Mouse (Mus musculus) heart, embryonic 15.5 days (tissue): Measurements from ENCODE around the gene Rai1. TPM values are rescaled to one million over a fixed set of nuclear protein-coding genes. Genes with fewer than 3 reads are reported as not detected.

Experiments used
- ATAC-seq: fragments of 200-750 bp; cut with Nextera tagmentation; replicated peaks from 2 replicates; pipeline ENCODE4 v1.8.0; 2017; ENCODE audit warnings: low read depth, moderate TSS enrichment; ENCODE audit not compliant: insufficient number of reproducible peaks, insufficient read depth, low FRiP score
- H3K27ac ChIP-seq: fragments of 300-500 bp; sonication (generic); 2 replicates; pipeline ENCODE4 v1.5.1; 2015; ENCODE audit warnings: mild to moderate bottlenecking, inconsistent platforms
- H3K27me3 ChIP-seq: fragments of 300-500 bp; sonication (generic); 2 replicates; pipeline ENCODE4 v1.6.1; 2015; ENCODE audit warnings: inconsistent platforms
- H3K36me3 ChIP-seq: fragments of 300-500 bp; sonication (generic); 2 replicates; pipeline ENCODE4 v1.6.1; 2015; ENCODE audit warnings: mild to moderate bottlenecking, inconsistent platforms
- H3K4me1 ChIP-seq: fragments of 300-500 bp; sonication (generic); replicated peaks from 2 replicates; pipeline ENCODE4 v1.6.1; 2015; ENCODE audit warnings: inconsistent platforms
- H3K4me2 ChIP-seq: fragments of 300-500 bp; sonication (generic); 2 replicates; pipeline ENCODE4 v1.6.1; 2015; ENCODE audit warnings: inconsistent platforms, mild to moderate bottlenecking, moderate library complexity
- H3K4me3 ChIP-seq: fragments of 300-500 bp; sonication (generic); 2 replicates; pipeline ENCODE4 v1.5.1; 2015; ENCODE audit warnings: mild to moderate bottlenecking, inconsistent platforms
- H3K9ac ChIP-seq: fragments of 300-500 bp; sonication (generic); 2 replicates; pipeline ENCODE4 v1.6.1; 2015; ENCODE audit warnings: mild to moderate bottlenecking, inconsistent platforms
- H3K9me3 ChIP-seq: fragments of 300-500 bp; sonication (generic); replicated peaks from 2 replicates; pipeline ENCODE4 v1.6.1; 2016; ENCODE audit warnings: inconsistent platforms
- whole genome bisulfite sequencing: fragments of 180-500 bp; shearing (Covaris S2); methylation state at CpG from one replicate; pipeline ENCODE4 v1.1.7; 2015; ENCODE audit warnings: mixed read lengths; 5-methylcytosine and 5-hydroxymethylcytosine counted together
- polyA plus RNA-seq: library from polyadenylated mRNA; unstranded; fragments of >200 nt; fragmentation: Nextera tagmentation; extraction: Ambion mirVana; gene quantifications from 2 replicates; pipeline ENCODE4 v1.2.1, GENCODE M21; 2015

Gene Rai1
- polyA plus RNA-seq, 1 experiment from 2014 or later = 12.8 TPM

- H3K4me1 ChIP-seq = no peaks in the 10 kb centered on the region
- H3K36me3 ChIP-seq = no peaks in the 10 kb centered on the region
- H3K9ac ChIP-seq = no peak overlapping the region
- H3K4me3 ChIP-seq = no peak overlapping the region
- no peak overlapping the region for H3K27ac ChIP-seq
- H3K9me3 ChIP-seq = no peaks in the 10 kb centered on the region
- no peak overlapping the region for H3K4me2 ChIP-seq
- H3K27me3 ChIP-seq = no peaks in the 10 kb centered on the region
- ATAC-seq = no peak
- 51% methylated on average over 15 of the region's 15 CpGs for WGBS
Observed at GRCm38 (mm10) chr11:60073936-60074502, 30.8 kb upstream of the Rai1 start.

DNA sequence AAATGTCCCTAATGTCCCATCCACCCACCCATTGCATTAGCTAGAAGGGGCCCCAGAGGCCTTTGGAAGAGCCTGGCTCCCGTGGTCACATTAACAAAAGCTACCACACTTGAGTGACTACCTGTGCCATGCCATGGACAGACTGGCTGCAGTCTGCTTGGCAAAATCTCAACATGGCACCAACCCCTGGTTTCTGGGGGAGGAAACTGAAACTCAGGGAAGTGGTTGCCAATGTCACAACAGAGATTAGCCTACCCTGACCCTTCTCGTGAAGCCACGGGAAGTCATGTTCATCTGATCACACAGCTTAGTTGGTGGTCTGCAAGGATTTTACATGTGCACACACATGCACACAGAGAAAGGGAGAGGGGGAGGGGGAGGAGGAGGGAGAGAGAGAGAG, 28.6 kb upstream of the Rai1 start:
- no peak for ATAC-seq
- H3K9me3 ChIP-seq = no peaks in the 10 kb centered on the region
- H3K4me1 ChIP-seq = no peaks in the 10 kb centered on the region
- H3K4me2 ChIP-seq = no peak overlapping the region
- H3K9ac ChIP-seq = no peak overlapping the region
- no peak overlapping the region for H3K4me3 ChIP-seq
- H3K27me3 ChIP-seq = no peaks in the 10 kb centered on the region
- no peak overlapping the region for H3K27ac ChIP-seq
- H3K36me3 ChIP-seq = no peaks in the 10 kb centered on the region
- 75% methylated on average over 3 of the region's 3 CpGs for WGBS

GRCm38 (mm10) chr11:60076790-60077189, 28.0 kb upstream of the Rai1 start:
- H3K36me3 ChIP-seq = no peaks in the 10 kb centered on the region
- 17% methylated on average over 4 of the region's 4 CpGs for WGBS
- H3K4me1 ChIP-seq = no peaks in the 10 kb centered on the region
- no peak overlapping the region for H3K4me3 ChIP-seq
- no peak overlapping the region for H3K9ac ChIP-seq
- no peak overlapping the region for H3K4me2 ChIP-seq
- no peak overlapping the region for H3K27ac ChIP-seq
- no peak for ATAC-seq
- H3K9me3 ChIP-seq = no peaks in the 10 kb centered on the region
- H3K27me3 ChIP-seq = no peaks in the 10 kb centered on the region

- WGBS = 46% methylated on average over 2 of the region's 2 CpGs
- Histone ChIP-seq H3K9me3 (no peaks in the 10 kb centered on the region), H3K36me3 (no peaks in the 10 kb centered on the region), H3K4me2 (no peak overlapping the region), H3K27me3 (no peaks in the 10 kb centered on the region), H3K27ac (no peak overlapping the region), H3K4me3 (no peak overlapping the region), H3K4me1 (no peaks in the 10 kb centered on the region), H3K9ac (no peak overlapping the region)
- no peak for ATAC-seq
Observed at GRCm38 (mm10) chr11:60084589-60084988, 20.2 kb upstream of the Rai1 start.

- Histone ChIP-seq H3K27me3 (no peaks in the 10 kb centered on the region), H3K4me2 (no peak overlapping the region), H3K36me3 (no peaks in the 10 kb centered on the region), H3K4me3 (no peak overlapping the region), H3K4me1 (peaks cover 8% of the 10 kb centered on the region), H3K9me3 (no peaks in the 10 kb centered on the region), H3K27ac (no peak overlapping the region), H3K9ac (no peak overlapping the region)
- ATAC-seq = no peak
- 64% methylated on average over 1 of the region's 1 CpGs for WGBS
Observed at GRCm38 (mm10) chr11:60086676-60087075, 18.1 kb upstream of the Rai1 start.

DNA sequence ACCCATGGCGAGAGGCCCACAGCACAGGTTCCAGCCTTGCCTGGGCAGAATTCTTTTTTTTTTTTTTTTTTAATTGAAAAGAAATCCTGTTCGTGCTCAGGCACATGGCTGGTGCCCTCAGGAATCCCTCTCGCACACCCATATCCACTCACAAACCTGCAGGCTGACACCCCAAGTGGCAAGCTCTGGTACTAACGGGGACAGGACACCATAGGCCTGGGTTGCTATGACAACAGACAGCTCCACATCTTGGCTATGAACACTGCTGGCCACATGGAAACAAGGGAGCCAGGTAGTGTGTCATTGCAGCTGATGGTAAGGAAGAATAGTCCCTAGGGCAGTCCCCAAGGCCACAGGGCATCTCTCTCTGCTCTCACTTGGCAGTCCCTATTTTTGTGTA, 15.9 kb upstream of the Rai1 start:
- no peaks in the 10 kb centered on the region for H3K9me3 ChIP-seq
- no peak overlapping the region for H3K4me3 ChIP-seq
- H3K4me2 ChIP-seq = no peak overlapping the region
- H3K27ac ChIP-seq = no peak overlapping the region
- peaks cover 25% of the 10 kb centered on the region for H3K4me1 ChIP-seq
- no peak overlapping the region for H3K9ac ChIP-seq
- ATAC-seq = no peak
- H3K27me3 ChIP-seq = no peaks in the 10 kb centered on the region
- H3K36me3 ChIP-seq = no peaks in the 10 kb centered on the region
- 47% methylated on average over 4 of the region's 4 CpGs for WGBS

- H3K27ac ChIP-seq = no peak overlapping the region
- H3K36me3 ChIP-seq = no peaks in the 10 kb centered on the region
- no peaks in the 10 kb centered on the region for H3K27me3 ChIP-seq
- peaks cover 41% of the 10 kb centered on the region for H3K4me1 ChIP-seq
- H3K9me3 ChIP-seq = no peaks in the 10 kb centered on the region
- no peak overlapping the region for H3K4me3 ChIP-seq
- ATAC-seq = no peak
- WGBS = 55% methylated on average over 5 of the region's 5 CpGs
- H3K9ac ChIP-seq = no peak overlapping the region
- H3K4me2 ChIP-seq = no peak overlapping the region
Observed at GRCm38 (mm10) chr11:60090696-60091421, 14.0 kb upstream of the Rai1 start.

DNA sequence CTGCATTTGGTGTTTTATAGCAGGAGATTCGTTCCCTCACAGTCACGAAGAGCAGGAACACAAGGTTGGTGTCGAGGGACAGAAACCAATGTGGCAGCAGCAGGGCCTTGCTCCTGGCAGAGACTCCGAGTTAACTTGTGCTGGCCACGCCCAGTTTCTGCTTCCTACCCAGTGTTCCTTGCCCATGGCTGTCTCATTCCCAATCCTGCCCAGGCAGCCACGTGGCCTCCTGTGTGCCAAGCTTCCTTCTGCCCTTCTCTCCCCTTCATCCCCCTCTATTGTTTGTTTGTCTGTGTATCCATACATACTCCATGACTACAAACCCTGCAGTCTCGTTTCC, 13.4 kb upstream of the Rai1 start:
- H3K4me3 ChIP-seq = no peak overlapping the region
- H3K4me1 ChIP-seq = peaks cover 44% of the 10 kb centered on the region
- 63% methylated on average over 7 of the region's 7 CpGs for WGBS
- no peak overlapping the region for H3K27ac ChIP-seq
- H3K4me2 ChIP-seq = no peak overlapping the region
- no peaks in the 10 kb centered on the region for H3K27me3 ChIP-seq
- no peak for ATAC-seq
- H3K9ac ChIP-seq = no peak overlapping the region
- H3K9me3 ChIP-seq = no peaks in the 10 kb centered on the region
- no peaks in the 10 kb centered on the region for H3K36me3 ChIP-seq

GRCm38 (mm10) chr11:60093227-60093626, 11.6 kb upstream of the Rai1 start:
- H3K4me1 ChIP-seq = peaks cover 44% of the 10 kb centered on the region
- no peak overlapping the region for H3K27ac ChIP-seq
- no peak overlapping the region for H3K9ac ChIP-seq

GRCm38 (mm10) chr11:60093984-60094587, 10.7 kb upstream of the Rai1 start:
- peaks cover 44% of the 10 kb centered on the region for H3K4me1 ChIP-seq
- no peaks in the 10 kb centered on the region for H3K36me3 ChIP-seq
- H3K9me3 ChIP-seq = no peaks in the 10 kb centered on the region
- H3K27me3 ChIP-seq = no peaks in the 10 kb centered on the region
- ATAC-seq = no peak; the same call in 1 of the 2 replicates
- WGBS = 49% methylated on average over 7 of the region's 7 CpGs
- no peak overlapping the region for H3K4me3 ChIP-seq
- H3K9ac ChIP-seq = no peak overlapping the region
- no peak overlapping the region for H3K27ac ChIP-seq
- H3K4me2 ChIP-seq = no peak overlapping the region

More at GRCm38 (mm10) chr11:60093227-60093626, 11.6 kb upstream of the Rai1 start:
- Histone ChIP-seq H3K9me3 (no peaks in the 10 kb centered on the region), H3K27me3 (no peaks in the 10 kb centered on the region), H3K4me3 (no peak overlapping the region), H3K36me3 (no peaks in the 10 kb centered on the region), H3K4me2 (no peak overlapping the region)
- no peak for ATAC-seq

DNA sequence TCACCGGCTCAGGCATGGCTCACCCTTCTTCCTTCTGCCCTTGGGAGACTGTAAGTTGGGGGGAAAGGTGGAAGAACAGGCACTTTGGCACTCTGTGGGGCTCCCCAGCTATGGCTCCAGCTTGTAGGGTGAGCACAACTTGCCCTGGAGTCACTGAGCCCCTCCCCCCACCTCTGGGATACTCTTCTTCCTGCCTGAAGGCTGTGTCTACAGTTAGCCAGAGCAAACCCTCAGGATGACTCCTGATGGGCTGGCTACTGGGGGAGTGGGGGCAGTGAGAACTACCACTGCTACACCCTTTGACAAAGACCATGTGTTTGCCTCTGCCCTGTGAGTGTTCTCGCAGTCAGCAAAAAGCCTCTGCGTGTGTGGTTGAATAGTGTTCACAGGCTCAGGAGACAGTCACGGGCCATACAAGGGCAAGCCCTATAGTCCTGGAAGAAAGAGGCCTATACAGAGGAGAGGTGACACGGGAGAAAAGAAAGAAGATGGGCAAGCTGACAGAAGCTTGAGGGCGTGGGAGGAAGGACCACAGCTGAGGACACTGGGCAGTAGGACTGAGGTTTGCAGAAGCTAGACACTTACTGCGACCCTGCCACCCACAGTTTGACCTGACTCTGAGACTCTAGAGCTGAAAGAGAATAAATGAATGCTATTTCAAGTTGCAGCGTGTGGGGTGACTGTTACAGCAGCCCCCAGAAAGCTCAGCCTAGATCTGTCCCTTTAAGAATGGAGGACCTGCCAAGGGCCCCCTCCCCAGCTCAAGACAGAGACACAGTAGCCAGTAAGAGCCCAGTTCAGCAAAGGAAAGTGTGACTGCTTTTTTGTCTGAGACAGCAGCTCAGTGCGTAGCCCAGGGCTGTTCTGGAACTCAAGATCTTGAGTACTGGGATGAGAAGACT, 9.7 kb upstream of the Rai1 start:
- 51% methylated on average over 9 of the region's 9 CpGs for WGBS
- no peak for ATAC-seq
- Histone ChIP-seq H3K4me1 (peaks cover 46% of the 10 kb centered on the region), H3K36me3 (no peaks in the 10 kb centered on the region), H3K9me3 (no peaks in the 10 kb centered on the region), H3K27me3 (no peaks in the 10 kb centered on the region), H3K4me3 (no peak overlapping the region), H3K9ac (no peak overlapping the region), H3K27ac (no peak overlapping the region), H3K4me2 (no peak overlapping the region)
